Mouse (Mus musculus) stomach, postnatal 0 days (tissue): ENCODE results near the gene Arhgap44. TPM values are rescaled to one million over a fixed set of nuclear protein-coding genes. Genes with fewer than 3 reads are reported as not detected.
A peak's percentile ranks its signal among the peaks of the same experiment; 100 is the strongest.

Experiments used
- ATAC-seq: fragments of 200-750 bp; cut with Nextera tagmentation; 2 replicates; pipeline ENCODE4 v1.8.0; 2017; ENCODE audit not compliant: low FRiP score, low TSS enrichment
- DNase-seq: peaks from one replicate; pipeline ENCODE4 v3.0.0-alpha.2; 2016; ENCODE audit warnings: low spot score
- H3K27ac ChIP-seq: fragments of 300-500 bp; sonication (generic); replicated peaks from 2 replicates; pipeline ENCODE4 v1.5.1; 2014; ENCODE audit warnings: mild to moderate bottlenecking, control low read depth
- H3K27me3 ChIP-seq: fragments of 300-500 bp; sonication (generic); 2 replicates; pipeline ENCODE4 v1.6.1; 2014; ENCODE audit warnings: low read length; ENCODE audit not compliant: control insufficient read depth, insufficient read depth
- H3K36me3 ChIP-seq: fragments of 300-500 bp; sonication (generic); 2 replicates; pipeline ENCODE4 v1.6.1; 2014; ENCODE audit warnings: low read length, mixed read lengths; ENCODE audit not compliant: control insufficient read depth, insufficient read depth
- H3K4me1 ChIP-seq: fragments of 300-500 bp; sonication (generic); replicated peaks from 2 replicates; pipeline ENCODE4 v1.6.1; 2014; ENCODE audit warnings: antibody characterized with exemption; ENCODE audit not compliant: control insufficient read depth, insufficient read depth
- H3K4me2 ChIP-seq: fragments of 300-500 bp; sonication (generic); replicated peaks from 2 replicates; pipeline ENCODE4 v1.6.1; 2014; ENCODE audit warnings: low read depth, mild to moderate bottlenecking, control low read depth, moderate library complexity
- H3K4me3 ChIP-seq: fragments of 300-500 bp; sonication (generic); 2 replicates; pipeline ENCODE4 v1.5.1; 2014; ENCODE audit warnings: low read depth, low read length, control low read depth
- H3K9ac ChIP-seq: fragments of 300-500 bp; sonication (generic); 2 replicates; pipeline ENCODE4 v1.6.1; 2014; ENCODE audit warnings: mild to moderate bottlenecking, low read length, control low read depth, mixed read lengths
- H3K9me3 ChIP-seq: fragments of 300-500 bp; sonication (generic); 2 replicates; pipeline ENCODE4 v1.6.1; 2016; ENCODE audit warnings: low read length; ENCODE audit not compliant: control insufficient read depth
- CTCF ChIP-seq: IDR thresholded peaks from 2 replicates; pipeline ENCODE4 v1.5.1; 2016; ENCODE audit warnings: antibody characterized with exemption, low read depth, mild to moderate bottlenecking, moderate library complexity
- EP300 ChIP-seq: optimal IDR thresholded peaks from 2 replicates; pipeline ENCODE3; 2016; ENCODE audit warnings: antibody characterized with exemption
- WGBS: fragments of 180-500 bp; shearing (Covaris S2); extraction: QIAGEN DNeasy Blood & Tissue Kit; methylation state at CpG from one replicate; pipeline ENCODE4 v1.1.7; 2014; 5-methylcytosine and 5-hydroxymethylcytosine counted together
- polyA plus RNA-seq: library from polyadenylated mRNA; unstranded; fragments of >200 nt; fragmentation: Nextera tagmentation; extraction: Ambion mirVana; gene quantifications from 2 replicates; pipeline ENCODE4 v1.2.1, GENCODE M21; 2015

Arhgap44 gene
- polyA plus RNA-seq, 1 experiment from 2014 or later: 2.9 TPM

GRCm38 (mm10) chr11:65161881-65162766, 637 bp downstream of the Arhgap44 start:
- H3K9me3 ChIP-seq: no peaks in the 10 kb centered on the region
- H3K4me3 ChIP-seq: peak overlapping the region; percentile 80
- ATAC-seq: peak; percentile 60
- TF ChIP-seq EP300 (no peak), CTCF (no peak)
- no peaks in the 10 kb centered on the region for H3K36me3 ChIP-seq
- H3K27me3 ChIP-seq: no peaks in the 10 kb centered on the region
- H3K4me2 ChIP-seq: peak overlapping the region; percentile 97
- WGBS: 3% methylated on average over 38 of the region's 49 CpGs
- no peak overlapping the region for H3K27ac ChIP-seq
- no peaks in the 10 kb centered on the region for H3K4me1 ChIP-seq
- no peak for DNase-seq
- H3K9ac ChIP-seq: peak overlapping the region; percentile 72

DNA sequence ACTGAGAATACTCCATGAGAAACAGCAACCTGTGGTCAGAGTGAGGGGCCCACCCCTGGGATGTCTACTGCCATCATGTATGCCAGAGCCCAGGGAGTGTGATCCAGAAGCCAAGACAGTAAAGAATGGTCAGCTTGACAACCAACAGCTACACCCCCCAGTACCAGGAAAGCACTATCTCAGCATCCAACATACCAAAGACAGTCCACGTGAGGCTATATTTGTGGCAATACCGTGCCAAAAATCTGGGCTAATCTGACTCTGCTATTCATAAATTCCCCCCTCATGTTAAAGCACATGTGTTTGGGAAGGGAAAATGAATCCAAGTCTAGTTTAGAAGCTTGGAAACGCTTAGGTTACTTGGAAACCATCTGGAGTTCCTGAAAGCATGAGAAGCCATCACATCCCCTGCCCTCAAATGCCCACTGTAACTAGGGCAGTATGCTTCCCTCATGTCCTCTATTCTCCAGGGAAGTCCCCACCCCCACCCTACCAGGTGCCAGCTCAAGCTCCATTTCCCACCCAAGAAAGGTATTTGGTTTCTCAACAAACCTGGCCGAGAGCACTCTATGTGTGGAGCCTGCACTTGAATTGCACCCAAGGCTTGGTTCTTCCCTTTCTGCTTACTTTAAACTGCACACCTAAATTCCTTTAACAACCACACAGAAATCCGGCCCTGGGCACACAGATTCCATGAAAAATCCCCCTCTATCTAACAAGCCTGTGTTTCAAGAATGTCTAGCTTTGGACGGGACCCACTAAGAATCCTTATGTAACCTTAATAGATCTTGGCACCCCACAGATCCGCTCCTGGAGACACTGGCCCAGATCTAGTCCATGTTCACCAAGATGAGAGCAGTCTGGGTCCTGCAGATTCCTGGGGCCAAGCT, 1.5 kb downstream of the Arhgap44 start:
- DNase-seq (peak; percentile 24), ATAC-seq (no peak; the same call in 1 of the 2 replicates)
- H3K27me3 ChIP-seq: no peaks in the 10 kb centered on the region
- H3K4me3 ChIP-seq: no peak overlapping the region
- WGBS: 48% methylated on average over 7 of the region's 7 CpGs
- H3K4me1 ChIP-seq: no peaks in the 10 kb centered on the region
- H3K36me3 ChIP-seq: no peaks in the 10 kb centered on the region
- peak overlapping the region; percentile 97 for H3K4me2 ChIP-seq
- H3K9me3 ChIP-seq: no peaks in the 10 kb centered on the region
- TF ChIP-seq CTCF (no peak), EP300 (no peak)
- H3K27ac ChIP-seq: no peak overlapping the region
- H3K9ac ChIP-seq: no peak overlapping the region

GRCm38 (mm10) chr11:65159791-65160190, 3.0 kb downstream of the Arhgap44 start, which contains the start of gene 1700086D15Rik:
1700086D15Rik (minus strand) TSS chr11:65159891.
- no peaks in the 10 kb centered on the region for H3K27me3 ChIP-seq
- no peaks in the 10 kb centered on the region for H3K9me3 ChIP-seq
- DNase-seq (no peak), ATAC-seq (no peak)
- H3K27ac ChIP-seq: no peak within 1 kb of the TSS
- WGBS: 91% methylated on average over 5 of the region's 5 CpGs
- H3K4me1 ChIP-seq: no peaks in the 10 kb centered on the region
- TF ChIP-seq EP300 (no peak), CTCF (no peak)
- no peak within 1 kb of the TSS for H3K4me3 ChIP-seq
- no peak within 1 kb of the TSS for H3K4me2 ChIP-seq
- no peaks in the 10 kb centered on the region for H3K36me3 ChIP-seq
- H3K9ac ChIP-seq: no peak within 1 kb of the TSS

- no peaks in the 10 kb centered on the region for H3K36me3 ChIP-seq
- H3K4me2 ChIP-seq: no peak overlapping the region
- TF ChIP-seq CTCF: no peak
- TF ChIP-seq EP300: no peak
- no peak overlapping the region for H3K4me3 ChIP-seq
- DNase-seq (no peak), ATAC-seq (no peak)
- WGBS: 94% methylated on average over 5 of the region's 5 CpGs
- no peak overlapping the region for H3K9ac ChIP-seq
- H3K9me3 ChIP-seq: no peaks in the 10 kb centered on the region
- H3K27ac ChIP-seq: no peak overlapping the region
- no peaks in the 10 kb centered on the region for H3K27me3 ChIP-seq
- no peaks in the 10 kb centered on the region for H3K4me1 ChIP-seq
Observed at GRCm38 (mm10) chr11:65158658-65158990, 4.1 kb downstream of the Arhgap44 start.

- H3K9ac ChIP-seq: no peak overlapping the region
- H3K4me1 ChIP-seq: no peaks in the 10 kb centered on the region
- TF ChIP-seq EP300 (no peak), CTCF (no peak)
- no peak overlapping the region for H3K4me3 ChIP-seq
- no peak overlapping the region for H3K4me2 ChIP-seq
- H3K36me3 ChIP-seq: no peaks in the 10 kb centered on the region
- no peaks in the 10 kb centered on the region for H3K9me3 ChIP-seq
- DNase-seq (no peak), ATAC-seq (no peak)
- no peaks in the 10 kb centered on the region for H3K27me3 ChIP-seq
- H3K27ac ChIP-seq: no peak overlapping the region
- WGBS: 92% methylated on average over 20 of the region's 20 CpGs
Observed at GRCm38 (mm10) chr11:65157966-65158657, 4.6 kb downstream of the Arhgap44 start.
